Mouse (Mus musculus) stomach, embryonic 14.5 days (tissue): ENCODE measurements around the gene Tnfrsf19. TPM values are rescaled to one million over a fixed set of nuclear protein-coding genes. Genes with fewer than 3 reads are reported as not detected.

Experiments used
- ATAC-seq: fragments of 200-750 bp; cut with Nextera tagmentation; 2 replicates; pipeline ENCODE4 v1.8.0; 2017; ENCODE audit warnings: low read depth, moderate TSS enrichment; ENCODE audit not compliant: insufficient number of reproducible peaks, insufficient read depth, low FRiP score
- H3K27ac ChIP-seq: fragments of 300-500 bp; sonication (generic); 2 replicates; pipeline ENCODE4 v1.5.1; 2014; ENCODE audit warnings: mild to moderate bottlenecking, low read length, moderate library complexity, mixed read lengths
- H3K27me3 ChIP-seq: fragments of 300-500 bp; sonication (generic); 2 replicates; pipeline ENCODE4 v1.6.1; 2014; ENCODE audit warnings: low read length, control low read depth, mixed read lengths; ENCODE audit not compliant: control insufficient read depth, insufficient read depth
- H3K36me3 ChIP-seq: fragments of 300-500 bp; sonication (generic); 2 replicates; pipeline ENCODE4 v1.6.1; 2014; ENCODE audit warnings: mild to moderate bottlenecking, control low read depth, low read length, moderate library complexity, mixed read lengths; ENCODE audit not compliant: control insufficient read depth, insufficient read depth
- H3K4me1 ChIP-seq: fragments of 300-500 bp; sonication (generic); 2 replicates; pipeline ENCODE4 v1.6.1; 2014; ENCODE audit warnings: low read length, control low read depth, mixed read lengths; ENCODE audit not compliant: control insufficient read depth, insufficient read depth
- H3K4me2 ChIP-seq: fragments of 300-500 bp; sonication (generic); replicated peaks from 2 replicates; pipeline ENCODE4 v1.6.1; 2014; ENCODE audit warnings: low read depth, low read length, control low read depth
- H3K4me3 ChIP-seq: fragments of 300-500 bp; sonication (generic); 2 replicates; pipeline ENCODE4 v1.5.1; 2014; ENCODE audit warnings: low read depth, low read length, control low read depth
- H3K9ac ChIP-seq: fragments of 300-500 bp; sonication (generic); replicated peaks from 2 replicates; pipeline ENCODE4 v1.6.1; 2014; ENCODE audit warnings: low read depth, mild to moderate bottlenecking, control low read depth, low read length, moderate library complexity, mixed read lengths
- H3K9me3 ChIP-seq: fragments of 300-500 bp; sonication (generic); 2 replicates; pipeline ENCODE4 v1.6.1; 2016; ENCODE audit warnings: low read depth, low read length, control low read depth; ENCODE audit not compliant: control insufficient read depth
- WGBS: fragments of 180-500 bp; shearing (Covaris S2); extraction: QIAGEN DNeasy Blood & Tissue Kit; methylation state at CpG from one replicate; pipeline ENCODE4 v1.1.7; 2014; 5-methylcytosine and 5-hydroxymethylcytosine counted together
- polyA plus RNA-seq: library from polyadenylated mRNA; unstranded; fragments of >200 nt; fragmentation: Nextera tagmentation; extraction: Ambion mirVana; gene quantifications from 2 replicates; pipeline ENCODE4 v1.2.1, GENCODE M21; 2014

Tnfrsf19 gene
- polyA plus RNA-seq, 1 experiment from 2014 or later, result 42.0 TPM

DNA sequence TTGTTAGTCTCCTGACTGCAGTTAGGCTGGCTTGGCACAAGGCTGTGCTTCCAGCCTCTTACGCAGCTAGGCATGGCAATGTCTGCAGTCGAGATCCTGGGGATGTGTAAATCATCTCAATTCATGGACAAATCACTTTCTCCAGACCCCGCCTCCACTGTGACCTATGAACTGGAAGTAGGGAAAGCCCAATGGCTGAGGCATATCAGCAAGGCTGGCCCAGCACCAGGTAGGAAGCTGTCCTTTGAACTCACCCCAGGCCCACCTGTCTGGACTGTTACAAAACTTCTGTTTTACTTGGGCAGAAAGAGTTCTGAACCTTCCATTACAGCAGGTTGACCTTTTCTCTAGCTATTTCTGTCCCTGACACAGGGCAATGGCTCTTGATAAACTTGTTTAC, 70.6 kb downstream of the Tnfrsf19 start:
- Histone ChIP-seq H3K9ac (no peak overlapping the region), H3K27me3 (no peaks in the 10 kb centered on the region), H3K4me3 (no peak overlapping the region), H3K4me2 (no peak overlapping the region), H3K36me3 (0 out of 2 replicates have a peak, but pooled peaks cover 1% of the 10 kb centered on the region), H3K27ac (no peak overlapping the region), H3K9me3 (no peaks in the 10 kb centered on the region), H3K4me1 (no peaks in the 10 kb centered on the region)
- WGBS, result 73% methylated on average over 3 of the region's 3 CpGs
- no peak for ATAC-seq

DNA sequence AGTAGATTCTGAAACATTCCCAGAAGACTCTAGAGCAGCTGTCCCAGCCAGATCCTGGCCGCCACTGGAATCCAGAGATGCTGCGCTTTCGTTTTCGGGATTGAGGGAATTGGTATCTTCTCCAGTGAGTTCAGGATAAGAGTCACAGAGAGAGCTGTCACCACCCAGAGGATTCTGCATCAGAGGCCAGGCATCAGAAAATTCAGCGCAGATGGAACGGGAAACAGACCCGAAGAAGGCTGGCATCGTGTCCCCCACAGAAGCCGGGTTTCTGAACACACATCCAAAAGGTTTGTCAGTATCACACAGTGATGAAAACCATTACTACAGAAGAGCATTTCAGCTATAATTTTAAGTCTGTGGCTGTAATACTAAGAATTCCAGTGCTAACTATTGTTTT, 75.3 kb downstream of the Tnfrsf19 start:
- 92% methylated on average over 9 of the region's 9 CpGs for WGBS
- ATAC-seq, result no peak
- Histone ChIP-seq H3K9me3 (no peaks in the 10 kb centered on the region), H3K4me3 (no peak overlapping the region), H3K27ac (no peak overlapping the region), H3K27me3 (no peaks in the 10 kb centered on the region), H3K9ac (no peak overlapping the region), H3K36me3 (0 out of 2 replicates have a peak, but pooled peaks cover 3% of the 10 kb centered on the region), H3K4me1 (no peaks in the 10 kb centered on the region), H3K4me2 (no peak overlapping the region)

DNA sequence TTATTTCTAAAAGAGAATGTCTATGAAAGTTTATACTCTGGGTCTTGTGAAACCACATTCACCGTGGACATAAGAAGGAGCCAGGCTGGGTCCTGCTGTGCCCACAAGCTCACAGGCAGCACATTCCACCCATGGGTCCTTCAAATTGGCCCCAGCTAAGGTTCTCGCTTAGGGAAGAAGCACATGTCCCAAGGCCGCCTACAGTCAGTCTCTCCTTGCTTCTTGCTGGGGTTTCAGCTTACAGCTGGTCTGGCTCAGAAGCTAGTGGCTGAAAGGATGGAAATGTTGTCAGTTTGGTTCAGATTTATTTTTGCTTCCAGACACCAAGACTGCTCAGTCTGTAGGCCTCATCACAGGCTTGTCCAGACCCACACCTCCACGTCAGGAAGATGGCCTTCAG, 80.2 kb downstream of the Tnfrsf19 start:
- no peak overlapping the region for H3K27ac ChIP-seq
- 70% methylated on average over 4 of the region's 4 CpGs for WGBS

DNA sequence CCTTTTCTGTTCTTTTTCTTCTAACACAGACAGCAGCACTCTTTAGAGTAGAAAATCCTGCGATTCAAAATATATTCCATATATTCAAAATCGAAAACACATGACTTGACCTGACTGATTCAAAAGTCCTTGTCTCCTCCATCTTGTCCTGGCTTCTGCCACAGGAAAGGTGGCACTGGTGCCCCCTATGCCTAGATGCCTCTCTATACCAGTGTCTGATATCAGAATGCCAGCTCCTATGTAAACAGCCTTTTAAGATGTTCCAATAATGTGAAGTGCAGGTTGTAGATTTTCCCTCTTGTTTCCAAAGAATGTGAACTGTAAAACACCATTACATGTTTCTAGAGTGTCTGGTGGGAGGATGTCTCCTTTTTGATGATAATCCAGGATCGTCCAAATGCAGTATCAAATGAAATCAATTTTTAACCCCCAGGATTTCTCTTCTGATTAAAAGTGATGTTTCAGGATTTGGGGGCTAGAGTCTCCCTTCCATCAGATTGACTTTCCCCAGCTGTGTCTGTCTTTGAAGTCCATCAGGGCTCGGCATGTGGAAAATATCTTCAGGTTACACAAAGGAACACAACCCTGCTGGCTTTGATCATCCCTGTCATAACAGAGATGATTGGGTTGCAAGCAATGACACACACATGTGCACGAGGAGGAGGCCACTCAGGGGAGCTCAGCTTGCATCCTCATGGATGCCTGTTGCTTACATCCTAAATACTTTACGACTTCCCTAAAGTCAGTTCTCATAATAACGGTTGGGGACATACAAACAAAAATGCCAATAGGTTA, 82.1 kb downstream of the Tnfrsf19 start:
- H3K27ac ChIP-seq, result no peak overlapping the region
- WGBS, result 72% methylated on average over 7 of the region's 7 CpGs
- H3K36me3 ChIP-seq, result no peaks in the 10 kb centered on the region
- no peak overlapping the region for H3K9ac ChIP-seq
- H3K4me1 ChIP-seq, result no peaks in the 10 kb centered on the region
- no peaks in the 10 kb centered on the region for H3K9me3 ChIP-seq
- H3K4me2 ChIP-seq, result no peak overlapping the region
- no peak overlapping the region for H3K4me3 ChIP-seq
- no peak for ATAC-seq
- no peaks in the 10 kb centered on the region for H3K27me3 ChIP-seq

More for the DNA sequence above, 80.2 kb downstream of the Tnfrsf19 start:
- Histone ChIP-seq H3K27me3 (no peaks in the 10 kb centered on the region), H3K4me3 (no peak overlapping the region), H3K4me1 (no peaks in the 10 kb centered on the region), H3K9ac (no peak overlapping the region), H3K9me3 (no peaks in the 10 kb centered on the region), H3K36me3 (0 out of 2 replicates have a peak, but pooled peaks cover 3% of the 10 kb centered on the region), H3K4me2 (no peak overlapping the region)
- ATAC-seq, result no peak

DNA sequence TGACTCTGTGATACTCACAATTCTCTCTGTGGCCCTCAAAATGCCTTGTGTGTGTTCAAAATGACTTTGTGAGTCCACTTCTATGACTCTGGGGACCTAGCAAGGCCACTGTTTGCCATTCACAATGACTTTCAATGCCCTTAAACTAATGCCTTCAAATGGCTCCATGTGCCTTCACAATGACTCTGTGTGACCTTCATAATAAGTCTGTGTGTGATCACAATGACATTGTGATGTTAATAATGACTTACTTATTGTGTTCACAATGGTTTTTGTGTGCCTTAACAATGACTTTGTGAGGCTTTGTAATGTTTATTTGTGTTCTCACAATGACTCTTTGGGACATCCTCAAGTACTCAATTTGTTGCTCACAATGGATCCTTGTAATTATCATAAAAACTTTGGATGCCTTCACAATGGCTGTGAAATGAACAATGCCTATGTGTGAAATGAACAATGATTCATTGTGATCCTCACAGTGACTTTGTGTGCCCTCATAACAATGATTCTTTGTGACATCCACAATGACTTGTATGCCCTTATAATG, 88.6 kb downstream of the Tnfrsf19 start:
- Histone ChIP-seq H3K36me3 (no peaks in the 10 kb centered on the region), H3K4me1 (no peaks in the 10 kb centered on the region), H3K4me3 (no peak overlapping the region), H3K27me3 (no peaks in the 10 kb centered on the region), H3K9ac (no peak overlapping the region), H3K9me3 (peaks cover 3% of the 10 kb centered on the region; the same call in 1 of the 2 replicates), H3K4me2 (no peak overlapping the region), H3K27ac (no peak overlapping the region)
- no peak for ATAC-seq

DNA sequence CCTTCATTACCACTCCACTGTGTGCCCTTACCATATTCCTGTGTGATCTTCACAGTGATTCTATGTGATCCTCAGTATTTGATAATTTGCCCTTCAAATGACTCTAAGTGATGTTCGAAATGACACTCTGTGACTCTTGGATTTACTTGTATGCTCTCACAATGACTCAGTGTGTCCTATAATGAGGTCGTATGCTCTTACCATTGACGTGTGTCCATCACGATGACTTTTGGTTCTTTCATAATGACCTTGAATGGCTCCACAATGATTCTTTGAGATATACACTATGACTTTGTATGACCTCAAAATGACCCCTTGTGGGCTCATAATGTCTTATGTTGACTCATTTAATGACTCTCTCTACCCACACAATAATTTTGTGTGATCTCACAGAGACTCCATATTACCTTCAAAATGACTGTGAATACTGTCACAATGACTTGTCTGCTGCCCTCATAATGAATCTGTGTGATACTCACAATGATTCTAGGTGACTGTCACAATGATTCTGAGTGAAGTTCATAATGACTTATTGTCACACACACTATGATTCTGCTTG, 108.7 kb downstream of the Tnfrsf19 start:
- no peak overlapping the region for H3K9ac ChIP-seq
- no peaks in the 10 kb centered on the region for H3K4me1 ChIP-seq
- WGBS, result 96% methylated on average over 4 of the region's 4 CpGs
- no peak overlapping the region for H3K4me2 ChIP-seq
- H3K9me3 ChIP-seq, result no peaks in the 10 kb centered on the region
- ATAC-seq, result no peak
- no peaks in the 10 kb centered on the region for H3K27me3 ChIP-seq
- H3K36me3 ChIP-seq, result no peaks in the 10 kb centered on the region
- no peak overlapping the region for H3K27ac ChIP-seq
- H3K4me3 ChIP-seq, result no peak overlapping the region

DNA sequence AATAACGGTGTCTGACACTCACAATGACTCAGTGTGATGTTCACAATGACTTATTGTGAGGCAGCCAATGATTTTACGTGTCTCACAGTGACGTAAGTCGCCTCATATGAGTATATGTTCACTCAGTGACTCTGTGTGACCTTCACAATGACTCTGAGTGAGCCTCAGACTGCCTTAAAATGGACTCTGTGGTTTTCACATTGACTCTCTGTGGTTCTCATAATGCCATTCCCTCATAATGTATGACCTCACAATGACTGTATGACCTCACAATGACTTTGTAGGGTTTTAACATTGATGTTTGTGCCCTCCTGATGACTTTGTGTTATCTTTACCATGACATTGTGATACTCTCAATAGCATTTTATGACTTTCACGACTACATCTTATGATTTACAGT, 110.6 kb downstream of the Tnfrsf19 start:
- Histone ChIP-seq H3K4me3 (no peak overlapping the region), H3K9ac (no peak overlapping the region), H3K27me3 (no peaks in the 10 kb centered on the region), H3K4me1 (no peaks in the 10 kb centered on the region), H3K9me3 (no peaks in the 10 kb centered on the region), H3K36me3 (no peaks in the 10 kb centered on the region), H3K4me2 (no peak overlapping the region), H3K27ac (no peak overlapping the region)
- 77% methylated on average over 5 of the region's 5 CpGs for WGBS
- ATAC-seq, result no peak

DNA sequence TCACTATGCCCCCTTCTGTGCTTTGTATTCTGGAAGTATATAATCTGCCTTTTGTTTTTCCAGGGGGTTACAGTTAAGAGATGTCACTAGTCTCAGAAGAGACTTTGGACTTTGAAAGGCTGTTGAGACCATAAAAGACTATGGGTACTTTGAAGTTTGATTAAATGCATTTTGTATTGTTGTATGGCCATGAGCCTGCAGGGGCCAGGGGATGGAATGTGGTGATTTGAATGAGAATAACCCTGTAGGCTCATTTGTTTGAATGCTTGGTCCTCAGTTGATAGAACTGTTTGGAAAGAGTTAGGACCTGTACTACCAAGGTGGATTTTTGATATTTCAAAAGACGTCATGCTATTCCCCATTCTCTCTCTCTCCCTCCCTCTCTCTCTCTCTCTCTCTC, 120.3 kb downstream of the Tnfrsf19 start:
- no peaks in the 10 kb centered on the region for H3K27me3 ChIP-seq
- no peak overlapping the region for H3K9ac ChIP-seq
- H3K4me1 ChIP-seq, result no peaks in the 10 kb centered on the region
- H3K4me3 ChIP-seq, result no peak overlapping the region
- no peak for ATAC-seq
- no peaks in the 10 kb centered on the region for H3K36me3 ChIP-seq
- 71% methylated on average over 1 of the region's 1 CpGs for WGBS
- no peak overlapping the region for H3K4me2 ChIP-seq
- no peak overlapping the region for H3K27ac ChIP-seq
- no peaks in the 10 kb centered on the region for H3K9me3 ChIP-seq
